ENCODE assay signal across 8 mouse cellular contexts in genomic region chr9:73044146-73045079, GRCm38 (mm10). TPM values are rescaled to one million over a fixed set of nuclear protein-coding genes. Genes with fewer than 3 reads are reported as not detected.
DNase-seq lines count a peak whose midpoint lies in the region; ATAC-seq lines count a peak whose summit lies in the region.

TSS of gene Rab27a (plus strand) at chr9:73044854.

- H3K4me3 ChIP-seq in embryonic facial prominence, embryonic 14.5 days (ENCODE audit: low read depth, low read length): peak within 1 kb of the TSS; percentile 52
- peak within 1 kb of the TSS; percentile 59 for H3K4me3 ChIP-seq in limb, embryonic 13.5 days
- peak within 1 kb of the TSS; percentile 51 for H3K4me3 ChIP-seq in midbrain, embryonic 15.5 days

- no peaks in the 10 kb centered on the region for H3K27me3 ChIP-seq in embryonic facial prominence, embryonic 14.5 days (replicated peaks; ENCODE audit: control insufficient read depth, insufficient read depth, low read length)
- no peaks in the 10 kb centered on the region for H3K27me3 ChIP-seq in limb, embryonic 13.5 days
- no peaks in the 10 kb centered on the region for H3K27me3 ChIP-seq in midbrain, embryonic 15.5 days (replicated peaks)

- H3K36me3 ChIP-seq in embryonic facial prominence, embryonic 14.5 days (ENCODE audit: control insufficient read depth, insufficient read depth, low read length): no peaks in the 10 kb centered on the region
- no peaks in the 10 kb centered on the region for H3K36me3 ChIP-seq in limb, embryonic 13.5 days
- no peaks in the 10 kb centered on the region for H3K36me3 ChIP-seq in midbrain, embryonic 15.5 days (replicated peaks)

- H3K4me1 ChIP-seq in embryonic facial prominence, embryonic 14.5 days (ENCODE audit: control insufficient read depth, insufficient read depth, low read length): peaks cover 16% of the 10 kb centered on the region
- peaks cover 24% of the 10 kb centered on the region for H3K4me1 ChIP-seq in limb, embryonic 13.5 days
- peaks cover 28% of the 10 kb centered on the region for H3K4me1 ChIP-seq in midbrain, embryonic 15.5 days

- peak; percentile 71 for ATAC-seq in embryonic facial prominence, embryonic 14.5 days (ENCODE audit: low read depth)
- ATAC-seq in limb, embryonic 13.5 days (ENCODE audit: low FRiP score, low read depth): peak; percentile 51; the same call in 1 of the 2 replicates
- peak; percentile 52 for ATAC-seq in midbrain, embryonic 15.5 days (replicated peaks)

- H3K27ac ChIP-seq in embryonic facial prominence, embryonic 14.5 days (replicated peaks; ENCODE audit: low read depth, low read length): 0 out of 2 replicates have a peak within 1 kb of the TSS, but pooled peaks have one; percentile 21
- H3K27ac ChIP-seq in limb, embryonic 13.5 days: no peak within 1 kb of the TSS
- peak within 1 kb of the TSS; percentile 22 for H3K27ac ChIP-seq in midbrain, embryonic 15.5 days

- H3K9ac ChIP-seq in embryonic facial prominence, embryonic 14.5 days (ENCODE audit: low read depth, low read length): peak within 1 kb of the TSS; percentile 70
- H3K9ac ChIP-seq in limb, embryonic 13.5 days: peak within 1 kb of the TSS; percentile 74
- H3K9ac ChIP-seq in midbrain, embryonic 15.5 days: peak within 1 kb of the TSS; percentile 63

- H3K9me3 ChIP-seq in embryonic facial prominence, embryonic 14.5 days (ENCODE audit: control insufficient read depth, low read length): no peaks in the 10 kb centered on the region
- H3K9me3 ChIP-seq in limb, embryonic 13.5 days: no peaks in the 10 kb centered on the region
- H3K9me3 ChIP-seq in midbrain, embryonic 15.5 days: no peaks in the 10 kb centered on the region

- WGBS in embryonic facial prominence, embryonic 14.5 days: under 1% methylated on average over 41 of the region's 41 CpGs
- WGBS in limb, embryonic 13.5 days: under 1% methylated on average over 41 of the region's 41 CpGs
- 2% methylated on average over 41 of the region's 41 CpGs for WGBS in midbrain, embryonic 15.5 days

- peak within 1 kb of the TSS; percentile 98 for H3K4me2 ChIP-seq in embryonic facial prominence, embryonic 14.5 days (ENCODE audit: low read depth, low read length)
- H3K4me2 ChIP-seq in limb, embryonic 13.5 days (replicated peaks): peak within 1 kb of the TSS; percentile 91
- H3K4me2 ChIP-seq in midbrain, embryonic 15.5 days: peak within 1 kb of the TSS; percentile 94

- DNase-seq in 416B (ENCODE audit: low read depth): peak; percentile 89
- DNase-seq in adrenal gland, postnatal 4 days (ENCODE audit: low spot score in 2 of 2): peak; percentile 55 to 72
- peak; percentile 92 for DNase-seq in embryonic facial prominence, embryonic 14.5 days (ENCODE audit: low spot score)
- DNase-seq in heart, adult 8-10 months (ENCODE audit: low spot score): peak; percentile 85
- peak; percentile 83 to 89 for DNase-seq in kidney, adult 8-10 months
- peak; percentile 66 to 83 for DNase-seq in spleen, adult 18-20 months

RNA-seq across cellular contexts. Expression of gene Rab27a, which starts in this region (rescaled TPM):
- 10 to 100 TPM; 47.4 to 49.5 TPM for total RNA-seq in adrenal gland, postnatal 4 days (2021)
- polyA plus RNA-seq in embryonic facial prominence, embryonic 14.5 days (2014; fragmentation: Nextera tagmentation; extraction: Ambion mirVana): 2.1 and 2.5 TPM in 2 replicates
- total RNA-seq in heart, adult 8-10 months (2022): 1 to 10 TPM; 4.3 to 7.0 (median 5.1) TPM
- 8.6 and 8.8 TPM in 2 replicates for polyA plus RNA-seq in limb, embryonic 13.5 days (2015; fragmentation: Nextera tagmentation; extraction: Ambion mirVana)
- 3.1 and 3.7 TPM in 2 replicates for polyA plus RNA-seq in midbrain, embryonic 15.5 days (2015; fragmentation: Nextera tagmentation; extraction: Ambion mirVana)

Comparison
In these comparisons a context has a peak if more than half of its experiments do, and no peak if none do; other contexts are left out.
1. RNA of gene Rab27a (total RNA-seq): 47.4 to 49.5 TPM in adrenal gland, postnatal 4 days; 4.3 to 7.0 TPM in heart, adult 8-10 months; every median in the first group is over 4 times any median in the second.
2. Peak in every context shown above with its lines, with median percentiles within 50 percentile points of each other: DNase-seq, ATAC-seq, H3K4me2 ChIP-seq, H3K4me3 ChIP-seq and H3K9ac ChIP-seq.